Mouse (Mus musculus) hindbrain, embryonic 16.5 days (tissue): ENCODE measurements around the gene Ubl3. TPM values are rescaled to one million over a fixed set of nuclear protein-coding genes. Genes with fewer than 3 reads are reported as not detected.

Experiments used
- ATAC-seq: fragments of 200-750 bp; cut with Nextera tagmentation; 2 replicates; pipeline ENCODE4 v1.8.0; 2017; ENCODE audit warnings: moderate TSS enrichment, moderate library complexity
- H3K27ac ChIP-seq: fragments of 300-500 bp; sonication (generic); 2 replicates; pipeline ENCODE4 v1.5.1; 2014; ENCODE audit warnings: low read depth, mild to moderate bottlenecking, control low read depth, low read length, moderate library complexity
- H3K27me3 ChIP-seq: fragments of 300-500 bp; sonication (generic); replicated peaks from 2 replicates; pipeline ENCODE4 v1.6.1; 2014; ENCODE audit warnings: low read length; ENCODE audit not compliant: control insufficient read depth, insufficient read depth
- H3K36me3 ChIP-seq: fragments of 300-500 bp; sonication (generic); 2 replicates; pipeline ENCODE4 v1.6.1; 2014; ENCODE audit warnings: mild to moderate bottlenecking, low read length, moderate library complexity, mixed read lengths; ENCODE audit not compliant: control insufficient read depth, insufficient read depth
- H3K4me1 ChIP-seq: fragments of 300-500 bp; sonication (generic); 2 replicates; pipeline ENCODE4 v1.6.1; 2014; ENCODE audit warnings: low read depth, low read length; ENCODE audit not compliant: control insufficient read depth, insufficient read depth
- H3K4me2 ChIP-seq: fragments of 300-500 bp; sonication (generic); 2 replicates; pipeline ENCODE4 v1.6.1; 2014; ENCODE audit warnings: mild to moderate bottlenecking, low read length, control low read depth, moderate library complexity
- H3K4me3 ChIP-seq: fragments of 300-500 bp; sonication (generic); 2 replicates; pipeline ENCODE4 v1.5.1; 2014; ENCODE audit warnings: mild to moderate bottlenecking, low read length, control low read depth, moderate library complexity
- H3K9ac ChIP-seq: fragments of 300-500 bp; sonication (generic); 2 replicates; pipeline ENCODE4 v1.6.1; 2014; ENCODE audit warnings: low read depth, mild to moderate bottlenecking, control low read depth, low read length, moderate library complexity
- H3K9me3 ChIP-seq: fragments of 300-500 bp; sonication (generic); 2 replicates; pipeline ENCODE4 v1.6.1; 2014; ENCODE audit warnings: mild to moderate bottlenecking, low read length, moderate library complexity; ENCODE audit not compliant: control insufficient read depth
- WGBS: fragments of 180-500 bp; shearing (Covaris S2); extraction: QIAGEN DNeasy Blood & Tissue Kit; methylation state at CpG from one replicate; pipeline ENCODE4 v1.1.7; 2014; 5-methylcytosine and 5-hydroxymethylcytosine counted together
- polyA plus RNA-seq: library from polyadenylated mRNA; unstranded; fragments of >200 nt; fragmentation: Nextera tagmentation; extraction: Ambion mirVana; gene quantifications from 2 replicates; pipeline ENCODE4 v1.2.1, GENCODE M21; 2015

The Ubl3 gene
- polyA plus RNA-seq, 1 experiment from 2014 or later: 70.7 TPM

GRCm38 (mm10) chr5:148546970-148547369 lies 5.6 kb downstream of the Ubl3 start:
- no peak overlapping the region for H3K4me3 ChIP-seq
- H3K9me3 ChIP-seq: no peaks in the 10 kb centered on the region
- ATAC-seq: no peak
- H3K36me3 ChIP-seq: no peaks in the 10 kb centered on the region
- no peak overlapping the region for H3K27ac ChIP-seq
- H3K9ac ChIP-seq: no peak overlapping the region
- H3K4me1 ChIP-seq: peaks cover 26% of the 10 kb centered on the region
- no peak overlapping the region for H3K4me2 ChIP-seq
- no peaks in the 10 kb centered on the region for H3K27me3 ChIP-seq
- 29% methylated on average over 2 of the region's 2 CpGs for WGBS

DNA sequence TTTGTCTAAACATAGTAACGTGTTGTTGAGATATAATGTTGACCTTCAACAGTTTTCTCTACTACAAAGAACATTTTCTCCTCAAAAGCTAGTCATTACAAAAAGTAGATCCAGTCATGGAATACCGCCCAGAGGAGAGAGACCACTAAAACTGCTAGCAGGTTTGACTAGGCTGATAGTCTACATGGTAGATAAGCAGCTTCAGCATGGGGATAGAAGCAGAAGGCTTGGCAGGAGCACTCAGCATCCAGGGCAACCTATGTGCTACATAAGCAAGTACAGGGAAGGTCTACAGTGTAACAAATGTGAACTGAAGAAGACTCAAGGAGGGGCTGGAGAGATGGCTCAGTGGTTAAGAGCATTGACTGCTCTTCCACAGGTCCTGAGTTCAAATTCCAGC lies 7.9 kb downstream of the Ubl3 start:
- Histone ChIP-seq H3K27ac (no peak overlapping the region), H3K4me3 (no peak overlapping the region), H3K4me2 (no peak overlapping the region), H3K36me3 (no peaks in the 10 kb centered on the region), H3K9ac (no peak overlapping the region), H3K27me3 (no peaks in the 10 kb centered on the region), H3K9me3 (no peaks in the 10 kb centered on the region), H3K4me1 (peaks cover 25% of the 10 kb centered on the region)
- WGBS: 93% methylated on average over 2 of the region's 2 CpGs
- ATAC-seq: no peak

GRCm38 (mm10) chr5:148542196-148542595 lies 10.4 kb downstream of the Ubl3 start:
- H3K4me1 ChIP-seq: peaks cover 10% of the 10 kb centered on the region; the same call in 1 of the 2 replicates
- WGBS: 73% methylated on average over 2 of the region's 2 CpGs
- no peak overlapping the region for H3K9ac ChIP-seq
- H3K4me3 ChIP-seq: no peak overlapping the region
- H3K9me3 ChIP-seq: no peaks in the 10 kb centered on the region
- no peak overlapping the region for H3K4me2 ChIP-seq
- no peaks in the 10 kb centered on the region for H3K36me3 ChIP-seq
- no peak overlapping the region for H3K27ac ChIP-seq
- H3K27me3 ChIP-seq: no peaks in the 10 kb centered on the region
- no peak for ATAC-seq

DNA sequence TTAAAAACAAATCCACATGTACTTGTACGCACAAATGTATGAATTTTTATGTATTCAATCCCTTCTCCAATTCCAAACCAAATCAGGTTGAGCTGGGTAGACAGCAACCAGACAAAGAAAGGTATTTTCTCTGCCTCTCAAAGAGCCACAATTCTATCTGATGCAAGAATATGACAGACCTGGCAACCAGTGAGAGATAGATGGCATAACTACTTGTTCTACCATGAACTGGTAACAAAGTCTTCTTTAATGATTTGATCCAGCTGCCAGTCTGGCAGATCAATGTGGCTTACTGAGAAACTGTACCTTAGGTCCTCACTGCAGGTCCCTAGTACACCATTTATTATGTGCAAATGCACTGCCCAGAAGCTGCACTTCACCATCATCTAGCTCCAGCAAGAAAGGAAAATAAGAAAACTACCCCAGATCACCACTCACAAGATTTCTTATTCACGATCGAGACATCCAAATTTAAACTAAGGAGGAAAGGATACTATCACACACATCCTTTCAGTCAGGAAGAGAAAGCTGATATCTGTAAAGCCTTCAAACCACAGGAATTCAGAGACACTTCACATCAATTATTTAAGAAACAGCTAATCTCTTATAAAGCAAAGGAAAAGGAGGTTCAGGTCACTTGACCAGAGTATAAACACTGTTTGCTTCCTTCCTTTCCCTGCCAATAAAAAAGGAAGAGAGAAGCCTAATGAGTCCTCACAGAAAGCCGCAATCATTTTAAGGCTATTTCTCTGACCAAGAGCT lies 16.7 kb downstream of the Ubl3 start:
- WGBS: 93% methylated on average over 4 of the region's 4 CpGs

GRCm38 (mm10) chr5:148534644-148535043 lies 17.9 kb downstream of the Ubl3 start:
- 70% methylated on average over 3 of the region's 3 CpGs for WGBS
- Histone ChIP-seq H3K27ac (no peak overlapping the region), H3K4me2 (no peak overlapping the region), H3K27me3 (no peaks in the 10 kb centered on the region), H3K9me3 (no peaks in the 10 kb centered on the region), H3K4me1 (peaks cover 16% of the 10 kb centered on the region), H3K4me3 (no peak overlapping the region), H3K9ac (no peak overlapping the region), H3K36me3 (no peaks in the 10 kb centered on the region)
- no peak for ATAC-seq

More for the DNA sequence above, 16.7 kb downstream of the Ubl3 start:
- no peak overlapping the region for H3K9ac ChIP-seq
- no peaks in the 10 kb centered on the region for H3K36me3 ChIP-seq
- no peaks in the 10 kb centered on the region for H3K27me3 ChIP-seq
- peaks cover 22% of the 10 kb centered on the region for H3K4me1 ChIP-seq
- no peak overlapping the region for H3K4me3 ChIP-seq
- no peak overlapping the region for H3K4me2 ChIP-seq
- H3K9me3 ChIP-seq: no peaks in the 10 kb centered on the region
- no peak overlapping the region for H3K27ac ChIP-seq
- ATAC-seq: no peak

- H3K36me3 ChIP-seq: no peaks in the 10 kb centered on the region
- H3K27ac ChIP-seq: no peak overlapping the region
- H3K4me2 ChIP-seq: no peak overlapping the region
- H3K4me3 ChIP-seq: no peak overlapping the region
- no peak overlapping the region for H3K9ac ChIP-seq
- WGBS: 78% methylated on average over 2 of the region's 2 CpGs
- no peaks in the 10 kb centered on the region for H3K9me3 ChIP-seq
- H3K27me3 ChIP-seq: no peaks in the 10 kb centered on the region
- no peak for ATAC-seq
- H3K4me1 ChIP-seq: peaks cover 16% of the 10 kb centered on the region
Observed at GRCm38 (mm10) chr5:148533924-148534323, 18.7 kb downstream of the Ubl3 start.

GRCm38 (mm10) chr5:148532201-148532600 lies 20.4 kb downstream of the Ubl3 start:
- Histone ChIP-seq H3K36me3 (no peaks in the 10 kb centered on the region), H3K9me3 (no peaks in the 10 kb centered on the region), H3K27me3 (no peaks in the 10 kb centered on the region), H3K9ac (no peak overlapping the region), H3K4me2 (no peak overlapping the region), H3K4me1 (peaks cover 16% of the 10 kb centered on the region), H3K27ac (no peak overlapping the region), H3K4me3 (no peak overlapping the region)
- ATAC-seq: peak; percentile 24; the same call in 1 of the 2 replicates
- 11% methylated on average over 5 of the region's 5 CpGs for WGBS

DNA sequence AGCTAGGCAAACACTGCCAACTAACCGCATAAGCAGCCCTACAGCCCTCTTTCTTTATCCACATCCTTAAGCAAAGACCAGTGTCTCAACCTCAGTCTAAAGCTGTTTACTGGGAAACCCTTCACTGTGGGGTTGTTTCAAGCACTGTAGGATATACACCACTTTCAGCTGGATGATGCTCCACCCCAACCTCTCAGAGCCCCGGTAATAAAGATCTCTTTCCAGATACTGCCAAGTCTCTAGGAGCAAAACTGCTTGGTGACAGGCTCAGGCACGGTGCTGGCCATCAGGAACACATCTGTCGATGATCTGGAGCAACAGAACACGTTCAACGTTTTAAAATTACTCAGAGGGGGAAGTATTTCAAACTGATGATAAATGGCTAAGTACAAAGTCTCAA lies 25.0 kb downstream of the Ubl3 start:
- WGBS: 62% methylated on average over 6 of the region's 6 CpGs
- no peak for ATAC-seq
- no peak overlapping the region for H3K9ac ChIP-seq
- no peaks in the 10 kb centered on the region for H3K9me3 ChIP-seq
- no peaks in the 10 kb centered on the region for H3K27me3 ChIP-seq
- H3K4me2 ChIP-seq: no peak overlapping the region
- no peak overlapping the region for H3K27ac ChIP-seq
- H3K4me3 ChIP-seq: no peak overlapping the region
- peaks cover 12% of the 10 kb centered on the region for H3K4me1 ChIP-seq
- H3K36me3 ChIP-seq: no peaks in the 10 kb centered on the region

- H3K27me3 ChIP-seq: no peaks in the 10 kb centered on the region
- WGBS: 61% methylated on average over 8 of the region's 8 CpGs
- peaks cover 9% of the 10 kb centered on the region for H3K4me1 ChIP-seq
- H3K9me3 ChIP-seq: no peaks in the 10 kb centered on the region
- H3K9ac ChIP-seq: no peak overlapping the region
- ATAC-seq: no peak
- no peak overlapping the region for H3K4me3 ChIP-seq
- H3K36me3 ChIP-seq: no peaks in the 10 kb centered on the region
- H3K4me2 ChIP-seq: no peak overlapping the region
- no peak overlapping the region for H3K27ac ChIP-seq
Observed at GRCm38 (mm10) chr5:148526631-148527030, 26.0 kb downstream of the Ubl3 start.
